Mouse (Mus musculus) intestine, postnatal 0 days (tissue): ENCODE results near the gene Rasgrf2. TPM values are rescaled to one million over a fixed set of nuclear protein-coding genes. Genes with fewer than 3 reads are reported as not detected.

Experiments
- ATAC-seq: fragments of 200-750 bp; cut with Nextera tagmentation; 2 replicates; pipeline ENCODE4 v1.8.0; 2017; ENCODE audit warnings: mild to moderate bottlenecking, moderate TSS enrichment, moderate library complexity
- H3K27ac ChIP-seq: fragments of 300-500 bp; sonication (generic); 2 replicates; pipeline ENCODE4 v1.5.1; 2014; ENCODE audit warnings: mild to moderate bottlenecking, low read depth, low read length, moderate library complexity
- H3K27me3 ChIP-seq: fragments of 300-500 bp; sonication (generic); replicated peaks from 2 replicates; pipeline ENCODE4 v1.6.1; 2014; ENCODE audit warnings: low read length, mixed read lengths; ENCODE audit not compliant: control insufficient read depth, insufficient read depth
- H3K36me3 ChIP-seq: fragments of 300-500 bp; sonication (generic); 2 replicates; pipeline ENCODE4 v1.6.1; 2014; ENCODE audit warnings: mild to moderate bottlenecking, moderate library complexity; ENCODE audit not compliant: control insufficient read depth, insufficient read depth
- H3K4me1 ChIP-seq: fragments of 300-500 bp; sonication (generic); replicated peaks from 2 replicates; pipeline ENCODE4 v1.6.1; 2014; ENCODE audit warnings: antibody characterized with exemption, low read length, mixed read lengths; ENCODE audit not compliant: control insufficient read depth, insufficient read depth
- H3K4me2 ChIP-seq: fragments of 300-500 bp; sonication (generic); replicated peaks from 2 replicates; pipeline ENCODE4 v1.6.1; 2014; ENCODE audit warnings: low read depth, mild to moderate bottlenecking, moderate library complexity
- H3K4me3 ChIP-seq: fragments of 300-500 bp; sonication (generic); 2 replicates; pipeline ENCODE4 v1.5.1; 2014; ENCODE audit warnings: low read depth, low read length
- H3K9ac ChIP-seq: fragments of 300-500 bp; sonication (generic); 2 replicates; pipeline ENCODE4 v1.6.1; 2014; ENCODE audit warnings: mild to moderate bottlenecking, low read depth, low read length
- H3K9me3 ChIP-seq: fragments of 300-500 bp; sonication (generic); 2 replicates; pipeline ENCODE4 v1.6.1; 2016; ENCODE audit warnings: mixed run types; ENCODE audit not compliant: control insufficient read depth
- CTCF ChIP-seq: sonication (generic); IDR thresholded peaks from 2 replicates; pipeline ENCODE4 v1.5.1; 2016; ENCODE audit warnings: low read depth, mild to moderate bottlenecking, control low read depth, antibody characterized with exemption, moderate library complexity
- WGBS: fragments of 180-500 bp; shearing (Covaris S2); extraction: QIAGEN DNeasy Blood & Tissue Kit; methylation state at CpG from one replicate; pipeline ENCODE4 v1.1.7; 2014; 5-methylcytosine and 5-hydroxymethylcytosine counted together
- polyA plus RNA-seq: library from polyadenylated mRNA; unstranded; fragments of >200 nt; fragmentation: Nextera tagmentation; extraction: Ambion mirVana; gene quantifications from 2 replicates; pipeline ENCODE4 v1.2.1, GENCODE M21; 2015

Rasgrf2 gene
- polyA plus RNA-seq, 1 experiment from 2014 or later = 2.9 TPM

DNA sequence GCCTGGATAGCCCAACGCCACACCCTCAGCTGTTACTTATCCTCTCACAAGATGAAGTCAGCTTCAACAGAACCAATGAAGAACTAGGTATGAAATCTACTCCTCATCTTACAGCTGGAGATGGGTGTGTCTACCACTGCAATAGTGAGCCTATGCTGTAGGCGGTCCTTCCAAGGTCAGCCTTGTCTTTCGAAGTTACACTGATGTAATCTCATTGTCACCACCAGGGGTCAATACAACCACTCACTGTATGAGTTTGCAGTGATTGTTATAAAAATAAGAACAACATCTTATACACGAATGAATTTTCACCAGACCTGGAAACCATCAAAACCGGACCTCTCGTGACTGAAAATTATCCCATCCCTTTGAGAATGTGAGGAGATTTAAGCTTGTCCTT lies 238.3 kb downstream of the Rasgrf2 start:
- ATAC-seq = peak; percentile 69; the same call in 1 of the 2 replicates
- Histone ChIP-seq H3K9me3 (no peaks in the 10 kb centered on the region), H3K4me2 (no peak overlapping the region), H3K36me3 (no peaks in the 10 kb centered on the region), H3K9ac (no peak overlapping the region), H3K27ac (no peak overlapping the region), H3K4me1 (no peaks in the 10 kb centered on the region), H3K4me3 (no peak overlapping the region), H3K27me3 (no peaks in the 10 kb centered on the region)
- TF ChIP-seq CTCF = peak; percentile 80
- WGBS = 55% methylated on average over 6 of the region's 6 CpGs

DNA sequence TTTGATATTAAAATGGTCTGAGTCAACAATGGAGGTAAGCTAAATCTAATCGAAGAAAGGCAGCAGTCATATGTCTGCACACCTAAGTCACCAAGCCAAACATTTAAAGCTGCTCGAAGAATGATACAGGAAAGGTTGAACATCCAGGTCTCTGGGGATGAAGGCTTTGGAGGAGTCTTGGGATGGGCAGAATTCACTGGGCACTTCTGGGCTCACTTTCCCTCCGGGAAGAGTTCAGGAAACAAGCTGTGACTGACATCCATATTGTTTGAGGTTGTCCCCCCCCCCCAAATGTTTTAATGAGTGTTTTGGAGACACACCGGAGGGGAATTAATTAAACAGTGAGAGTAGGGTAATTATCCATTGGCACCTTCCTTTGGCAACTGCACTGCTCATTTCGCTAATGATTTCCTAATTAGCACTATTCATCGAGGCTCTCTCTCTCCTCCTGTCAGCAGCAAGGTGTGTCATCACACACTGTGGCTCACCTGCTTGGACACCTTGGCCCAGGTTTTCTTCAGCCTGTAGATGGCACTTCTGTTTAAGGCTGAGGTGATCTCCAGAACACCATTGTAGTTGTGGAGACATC lies 241.3 kb downstream of the Rasgrf2 start:
- 84% methylated on average over 6 of the region's 6 CpGs for WGBS
- no peak overlapping the region for H3K9ac ChIP-seq
- no peak for ATAC-seq
- no peaks in the 10 kb centered on the region for H3K27me3 ChIP-seq
- no peak for TF ChIP-seq CTCF
- H3K4me3 ChIP-seq = no peak overlapping the region
- H3K4me1 ChIP-seq = no peaks in the 10 kb centered on the region
- no peaks in the 10 kb centered on the region for H3K36me3 ChIP-seq
- no peak overlapping the region for H3K27ac ChIP-seq
- no peaks in the 10 kb centered on the region for H3K9me3 ChIP-seq
- no peak overlapping the region for H3K4me2 ChIP-seq

DNA sequence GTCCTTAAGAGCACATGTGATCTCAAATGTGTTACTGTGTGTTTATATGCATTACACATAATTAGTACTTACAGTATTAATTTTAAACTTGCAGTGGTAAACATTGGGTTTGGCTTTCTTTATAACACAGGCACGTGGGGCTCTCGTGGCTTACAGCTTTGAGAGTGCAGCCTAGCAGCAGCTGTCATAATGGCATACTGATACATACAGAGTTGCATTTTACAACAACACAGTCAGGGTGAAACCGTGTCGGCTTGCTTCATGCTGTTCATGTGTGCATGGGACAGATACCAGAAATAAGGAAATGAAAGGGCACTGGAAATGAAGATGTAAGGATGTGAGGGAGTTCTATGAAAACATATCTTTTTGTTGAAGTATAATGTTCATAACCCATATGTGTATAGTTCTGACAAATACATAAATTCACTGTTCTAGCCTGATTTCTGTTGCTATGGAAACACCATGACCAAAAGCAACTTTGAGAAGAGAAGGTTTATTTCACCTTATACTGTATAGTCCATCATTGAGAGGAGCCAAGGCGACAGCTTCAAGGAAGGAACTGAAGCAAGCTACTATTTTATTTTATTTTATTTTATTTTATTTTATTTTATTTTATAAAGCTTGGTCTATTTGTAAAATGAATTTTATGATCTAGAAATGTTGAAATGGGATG lies 246.6 kb downstream of the Rasgrf2 start:
- Histone ChIP-seq H3K9me3 (no peaks in the 10 kb centered on the region), H3K4me1 (no peaks in the 10 kb centered on the region), H3K4me2 (no peak overlapping the region), H3K27me3 (no peaks in the 10 kb centered on the region), H3K9ac (no peak overlapping the region), H3K4me3 (no peak overlapping the region), H3K36me3 (no peaks in the 10 kb centered on the region), H3K27ac (no peak overlapping the region)
- TF ChIP-seq CTCF = no peak
- WGBS = 73% methylated on average over 5 of the region's 5 CpGs
- no peak for ATAC-seq

DNA sequence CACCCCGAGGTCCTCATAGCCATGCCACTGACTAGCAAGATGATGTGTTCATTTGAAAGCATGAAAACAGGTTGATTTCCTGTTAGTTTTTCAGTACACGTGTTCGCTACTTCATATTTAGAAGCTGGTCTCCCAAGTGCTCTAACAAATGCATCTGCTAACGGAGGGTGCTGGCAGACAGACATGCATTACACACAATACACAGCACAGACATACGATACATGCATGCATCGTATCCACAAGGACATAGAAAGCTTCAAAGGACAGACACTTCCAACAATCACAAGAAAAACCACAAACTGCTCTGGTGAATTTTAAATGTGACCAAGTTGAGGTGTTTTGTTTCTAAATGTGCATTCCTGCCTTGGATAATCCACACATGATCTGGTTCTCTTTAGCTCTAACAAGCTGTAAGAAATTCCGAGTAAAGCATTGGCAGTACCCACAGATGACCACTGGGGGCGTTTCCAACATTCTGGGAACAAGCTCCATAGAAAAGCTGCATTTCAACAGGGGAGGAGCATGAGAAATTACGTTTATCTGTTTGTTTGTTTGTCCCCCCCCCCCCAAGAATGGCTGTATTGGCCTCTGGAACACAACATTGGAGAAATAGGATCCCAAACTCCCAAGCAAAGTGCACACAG lies 249.5 kb downstream of the Rasgrf2 start:
- peak; percentile 79 for TF ChIP-seq CTCF
- WGBS = 65% methylated on average over 9 of the region's 9 CpGs

DNA sequence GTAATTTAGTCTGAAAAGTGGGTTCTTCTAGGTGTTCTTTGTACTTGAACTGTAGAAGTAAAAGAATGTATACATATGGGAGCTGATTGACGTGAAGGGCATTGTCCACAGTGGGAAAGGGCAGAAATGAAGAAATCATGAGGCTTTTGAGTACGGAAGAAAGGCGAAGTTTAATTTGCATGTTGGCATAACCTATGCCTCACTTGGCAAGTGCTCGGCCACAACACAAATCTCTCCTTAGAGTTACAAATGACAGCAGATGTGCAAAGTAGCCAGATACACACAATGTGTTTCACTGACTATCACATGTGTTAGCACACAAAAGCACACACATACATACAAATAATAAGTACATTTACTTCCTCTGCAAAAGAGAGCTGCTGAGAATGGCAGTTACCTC lies 251.2 kb downstream of the Rasgrf2 start:
- Histone ChIP-seq H3K9me3 (no peaks in the 10 kb centered on the region), H3K4me1 (peaks cover 9% of the 10 kb centered on the region), H3K4me3 (no peak overlapping the region), H3K27me3 (no peaks in the 10 kb centered on the region), H3K9ac (no peak overlapping the region), H3K27ac (no peak overlapping the region), H3K36me3 (no peaks in the 10 kb centered on the region), H3K4me2 (no peak overlapping the region)
- no peak for TF ChIP-seq CTCF
- ATAC-seq = no peak
- WGBS = 93% methylated on average over 4 of the region's 4 CpGs

More for the DNA sequence above, 249.5 kb downstream of the Rasgrf2 start:
- Histone ChIP-seq H3K9me3 (no peaks in the 10 kb centered on the region), H3K4me2 (no peak overlapping the region), H3K27ac (no peak overlapping the region), H3K36me3 (no peaks in the 10 kb centered on the region), H3K9ac (no peak overlapping the region), H3K27me3 (no peaks in the 10 kb centered on the region), H3K4me3 (no peak overlapping the region), H3K4me1 (peaks cover 9% of the 10 kb centered on the region; the same call in 1 of the 2 replicates)
- ATAC-seq = no peak

DNA sequence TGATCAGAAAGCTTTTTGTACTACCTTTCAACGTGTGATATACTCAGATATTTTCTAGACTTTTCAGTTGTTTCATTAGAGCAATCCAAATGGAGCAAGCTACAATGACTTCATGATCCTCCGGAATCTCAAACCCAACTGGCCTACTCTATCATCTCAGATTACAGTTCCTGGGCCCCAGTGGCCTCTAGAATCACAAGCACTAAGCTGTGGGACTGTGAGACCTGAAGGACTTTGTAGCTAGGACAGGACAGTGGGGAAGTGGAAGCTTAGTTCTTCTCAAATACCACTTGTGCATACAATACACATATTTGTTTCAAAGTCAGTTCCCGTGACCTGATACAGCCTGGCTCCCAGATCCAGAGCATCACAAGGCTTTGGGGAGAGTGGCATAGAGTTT lies 253.5 kb downstream of the Rasgrf2 start:
- Histone ChIP-seq H3K9ac (no peak overlapping the region), H3K9me3 (no peaks in the 10 kb centered on the region), H3K4me2 (no peak overlapping the region), H3K27ac (peak overlapping the region; percentile 80; the same call in 1 of the 2 replicates), H3K4me3 (no peak overlapping the region), H3K36me3 (no peaks in the 10 kb centered on the region), H3K4me1 (peaks cover 9% of the 10 kb centered on the region), H3K27me3 (no peaks in the 10 kb centered on the region)
- WGBS = 79% methylated on average over 3 of the region's 3 CpGs
- ATAC-seq = no peak
- TF ChIP-seq CTCF = no peak
